ENCODE assay signal across 18 mouse cellular contexts in genomic region chr11:43826769-43827168, GRCm38 (mm10).
DNase-seq lines count a peak whose midpoint lies in the region; ATAC-seq and TF ChIP-seq lines count a peak whose summit lies in the region.
"Had no signal": no experiment of that assay in that cellular context is flagged by ENCODE, and none has a peak within 500 bp of the region (broad histone marks: within the 10 kb centered on the region; RNA-seq: fewer than 3 reads in every experiment).

No protein-coding gene starts in this region.

- no peak overlapping the region for H3K4me2 ChIP-seq in heart, postnatal 0 days (ENCODE audit: low read depth, low read length)
- H3K4me2 ChIP-seq in hindbrain, embryonic 13.5 days = no peak overlapping the region
- H3K4me2 ChIP-seq: embryonic facial prominence, embryonic 12.5 days; forebrain, embryonic 13.5 days; forebrain, embryonic 15.5 days had no signal

- peak; percentile 33 to 59 for DNase-seq in heart, adult 18-20 months
- no peak for DNase-seq in heart, postnatal 10 days
- DNase-seq in heart, postnatal 0 days (ENCODE audit: low spot score) = no peak
- DNase-seq in heart, embryonic 10.5 days (ENCODE audit: low spot score) = no peak
- DNase-seq: adrenal gland, adult 2 months; adrenal gland, postnatal 10 days; adrenal gland, postnatal 25 days; cerebellum, adult 11-12 months; cerebellum, adult 2 months; cerebellum, adult 9-10 months; cerebellum, postnatal 10 days; cerebellum, postnatal 25 days; forebrain, postnatal 0 days had no signal

- intact Hi-C loops in heart, postnatal 10 days (cut with DNase I) = no loop called here

- H3K4me3 ChIP-seq in heart, postnatal 0 days (ENCODE audit: low read depth, low read length) = no peak overlapping the region
- no peak overlapping the region for H3K4me3 ChIP-seq in heart, embryonic 10.5 days
- H3K4me3 ChIP-seq in hindbrain, embryonic 13.5 days = no peak overlapping the region
- H3K4me3 ChIP-seq: embryonic facial prominence, embryonic 10.5 days; embryonic facial prominence, embryonic 12.5 days; forebrain, embryonic 13.5 days; forebrain, embryonic 15.5 days had no signal

- TF ChIP-seq CTCF in heart, postnatal 0 days (IDR thresholded peaks at IDR 0.05; ENCODE audit: low read depth) = no peak

- no peaks in the 10 kb centered on the region for H3K9me3 ChIP-seq in heart, postnatal 0 days (replicated peaks; ENCODE audit: control insufficient read depth, low read length)
- H3K9me3 ChIP-seq in heart, embryonic 10.5 days = no peaks in the 10 kb centered on the region
- H3K9me3 ChIP-seq in hindbrain, embryonic 13.5 days = no peaks in the 10 kb centered on the region
- H3K9me3 ChIP-seq: embryonic facial prominence, embryonic 10.5 days; embryonic facial prominence, embryonic 12.5 days; forebrain, embryonic 13.5 days; forebrain, embryonic 15.5 days had no signal

- no peak for TF ChIP-seq EP300 in heart, postnatal 0 days (IDR thresholded peaks at IDR 0.05; ENCODE audit: low read depth)

- no peaks in the 10 kb centered on the region for H3K36me3 ChIP-seq in heart, postnatal 0 days (replicated peaks; ENCODE audit: control insufficient read depth, insufficient read depth, low read length)
- peaks cover 4% of the 10 kb centered on the region; the same call in 1 of the 2 replicates for H3K36me3 ChIP-seq in heart, embryonic 10.5 days
- H3K36me3 ChIP-seq in hindbrain, embryonic 13.5 days = no peaks in the 10 kb centered on the region
- H3K36me3 ChIP-seq: embryonic facial prominence, embryonic 10.5 days; embryonic facial prominence, embryonic 12.5 days; forebrain, embryonic 15.5 days had no signal

- no peak overlapping the region for H3K9ac ChIP-seq in heart, postnatal 0 days (replicated peaks; ENCODE audit: low read depth, low read length)
- no peak overlapping the region for H3K9ac ChIP-seq in hindbrain, embryonic 13.5 days
- H3K9ac ChIP-seq: embryonic facial prominence, embryonic 12.5 days; forebrain, embryonic 13.5 days; forebrain, embryonic 15.5 days; forebrain, postnatal 0 days had no signal

- H3K27me3 ChIP-seq in heart, postnatal 0 days (ENCODE audit: control insufficient read depth, insufficient read depth, low read length) = no peaks in the 10 kb centered on the region
- no peaks in the 10 kb centered on the region for H3K27me3 ChIP-seq in heart, embryonic 10.5 days (ENCODE audit: insufficient read depth, poor library complexity, severe bottlenecking)
- H3K27me3 ChIP-seq in hindbrain, embryonic 13.5 days = no peaks in the 10 kb centered on the region
- H3K27me3 ChIP-seq: embryonic facial prominence, embryonic 12.5 days; forebrain, embryonic 15.5 days had no signal

- H3K4me1 ChIP-seq in heart, postnatal 0 days (ENCODE audit: control insufficient read depth, insufficient read depth) = peaks cover 6% of the 10 kb centered on the region; the same call in 1 of the 2 replicates
- peaks cover 13% of the 10 kb centered on the region for H3K4me1 ChIP-seq in heart, embryonic 10.5 days
- H3K4me1 ChIP-seq in hindbrain, embryonic 13.5 days (replicated peaks) = no peaks in the 10 kb centered on the region
- H3K4me1 ChIP-seq: embryonic facial prominence, embryonic 10.5 days; embryonic facial prominence, embryonic 12.5 days; forebrain, embryonic 13.5 days; forebrain, embryonic 15.5 days had no signal

- 0 out of 2 replicates have a peak overlapping the region, but pooled peaks have one; percentile 4 for H3K27ac ChIP-seq in heart, postnatal 0 days (ENCODE audit: low read depth)
- no peak overlapping the region for H3K27ac ChIP-seq in heart, embryonic 10.5 days
- H3K27ac ChIP-seq in hindbrain, embryonic 13.5 days = no peak overlapping the region
- H3K27ac ChIP-seq: embryonic facial prominence, embryonic 10.5 days; embryonic facial prominence, embryonic 12.5 days; forebrain, embryonic 13.5 days; forebrain, embryonic 15.5 days had no signal

- no peak for ATAC-seq in heart, postnatal 0 days (ENCODE audit: insufficient read depth, low read depth)
- ATAC-seq in hindbrain, embryonic 13.5 days (ENCODE audit: low FRiP score) = no peak
- ATAC-seq: forebrain, embryonic 13.5 days; forebrain, embryonic 15.5 days; forebrain, postnatal 0 days had no signal

- WGBS in heart, postnatal 0 days = 89% methylated on average over 4 of the region's 4 CpGs
- 93% methylated on average over 4 of the region's 4 CpGs for WGBS in heart, embryonic 10.5 days
- 96% methylated on average over 4 of the region's 4 CpGs for WGBS in hindbrain, embryonic 13.5 days

Comparison
In these comparisons a context has a peak if more than half of its experiments do, and no peak if none do; other contexts are left out.
1. DNase-seq: peak in heart, adult 18-20 months (2 of 2); none in heart, postnatal 10 days (0 of 2), heart, postnatal 0 days (single experiment) and heart, embryonic 10.5 days (single experiment).